Mouse (Mus musculus): ENCODE results near the gene Hdac1. TPM values are rescaled to one million over a fixed set of nuclear protein-coding genes. Genes with fewer than 3 reads are reported as not detected.

The Hdac1 gene
- polyA plus RNA-seq, 1 experiment from 2014 or later: 179 TPM

DNA sequence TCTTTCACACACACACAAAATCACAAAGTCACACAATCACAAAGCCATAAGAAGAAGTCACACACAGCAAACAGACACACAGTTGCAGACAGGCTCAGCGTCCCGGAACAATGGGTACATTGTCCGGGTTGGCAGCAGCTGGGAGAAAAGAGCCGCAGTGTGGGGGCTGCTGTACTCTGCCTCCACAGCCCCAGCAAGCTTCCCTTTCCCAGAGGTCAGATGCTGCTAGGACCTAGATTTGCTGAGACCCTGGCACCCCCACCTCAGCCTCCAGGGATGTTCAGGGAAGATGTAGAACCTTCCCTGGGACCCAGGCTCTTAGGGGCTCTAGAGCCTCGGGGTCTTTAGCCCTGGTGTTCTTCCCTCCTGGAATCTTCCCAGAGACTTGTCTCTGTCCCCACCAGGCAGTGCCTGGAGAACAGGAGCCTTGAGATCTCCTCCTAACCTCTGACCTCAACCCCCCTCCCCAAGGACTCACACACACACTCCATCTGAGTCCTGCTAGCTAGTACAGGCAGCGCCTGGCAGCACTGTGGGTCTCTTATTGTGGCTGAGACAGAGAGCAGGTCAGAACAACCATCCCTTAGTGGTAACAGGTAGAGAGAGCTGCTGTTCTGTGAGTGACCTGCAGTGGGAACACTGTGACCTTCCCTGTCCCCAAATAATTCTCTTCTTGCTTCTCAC is 31.0 kb downstream of the Hdac1 start:
- 14% methylated on average over 6 of the region's 6 CpGs for WGBS
- no peaks in the 10 kb centered on the region for H3K9me3 ChIP-seq (ENCODE audit: control insufficient read depth, low read length)
- H3K4me2 ChIP-seq (ENCODE audit: low read depth, low read length): no peak overlapping the region
- ATAC-seq (ENCODE audit: low read depth) (no peak), DNase-seq (ENCODE audit: low spot score) (peak; percentile 35)
- peaks cover 17% of the 10 kb centered on the region for H3K36me3 ChIP-seq (ENCODE audit: control insufficient read depth, insufficient read depth, low read length)
- no peaks in the 10 kb centered on the region for H3K27me3 ChIP-seq (replicated peaks; ENCODE audit: control insufficient read depth, insufficient read depth, low read length)
- no peak overlapping the region for H3K9ac ChIP-seq (ENCODE audit: low read depth, low read length)
- no peak overlapping the region for H3K4me3 ChIP-seq (ENCODE audit: low read depth, low read length)
- H3K27ac ChIP-seq (replicated peaks; ENCODE audit: low read depth, low read length): no peak overlapping the region
- H3K4me1 ChIP-seq (ENCODE audit: control insufficient read depth, insufficient read depth, low read length): peaks cover 13% of the 10 kb centered on the region

GRCm38 (mm10) chr4:129510723-129511412 is 31.6 kb downstream of the Hdac1 start:
- peak; percentile 56 for DNase-seq (ENCODE audit: low spot score)
- WGBS: 44% methylated on average over 6 of the region's 6 CpGs
- peak overlapping the region; percentile 52; the same call in 1 of the 2 replicates for H3K27ac ChIP-seq (replicated peaks; ENCODE audit: low read depth, low read length)

GRCm38 (mm10) chr4:129509650-129510049 is 32.9 kb downstream of the Hdac1 start:
- H3K9ac ChIP-seq (ENCODE audit: low read depth, low read length): no peak overlapping the region
- peaks cover 13% of the 10 kb centered on the region for H3K4me1 ChIP-seq (ENCODE audit: control insufficient read depth, insufficient read depth, low read length)
- no peak overlapping the region for H3K4me2 ChIP-seq (ENCODE audit: low read depth, low read length)
- H3K36me3 ChIP-seq (ENCODE audit: control insufficient read depth, insufficient read depth, low read length): no peaks in the 10 kb centered on the region
- WGBS: 66% methylated on average over 3 of the region's 3 CpGs
- no peak overlapping the region for H3K4me3 ChIP-seq (ENCODE audit: low read depth, low read length)
- DNase-seq (ENCODE audit: low spot score) (no peak), ATAC-seq (ENCODE audit: low read depth) (no peak)
- H3K27ac ChIP-seq (replicated peaks; ENCODE audit: low read depth, low read length): no peak overlapping the region
- no peaks in the 10 kb centered on the region for H3K27me3 ChIP-seq (replicated peaks; ENCODE audit: control insufficient read depth, insufficient read depth, low read length)
- no peaks in the 10 kb centered on the region for H3K9me3 ChIP-seq (ENCODE audit: control insufficient read depth, low read length)

More at GRCm38 (mm10) chr4:129510723-129511412, 31.6 kb downstream of the Hdac1 start:
- H3K4me1 ChIP-seq (ENCODE audit: control insufficient read depth, insufficient read depth, low read length): peaks cover 13% of the 10 kb centered on the region
- H3K4me2 ChIP-seq (ENCODE audit: low read depth, low read length): no peak overlapping the region
- ATAC-seq (ENCODE audit: low read depth): no peak
- no peak overlapping the region for H3K9ac ChIP-seq (ENCODE audit: low read depth, low read length)
- no peak overlapping the region for H3K4me3 ChIP-seq (ENCODE audit: low read depth, low read length)
- no peaks in the 10 kb centered on the region for H3K9me3 ChIP-seq (ENCODE audit: control insufficient read depth, low read length)
- H3K36me3 ChIP-seq (ENCODE audit: control insufficient read depth, insufficient read depth, low read length): peaks cover 12% of the 10 kb centered on the region
- no peaks in the 10 kb centered on the region for H3K27me3 ChIP-seq (replicated peaks; ENCODE audit: control insufficient read depth, insufficient read depth, low read length)

DNA sequence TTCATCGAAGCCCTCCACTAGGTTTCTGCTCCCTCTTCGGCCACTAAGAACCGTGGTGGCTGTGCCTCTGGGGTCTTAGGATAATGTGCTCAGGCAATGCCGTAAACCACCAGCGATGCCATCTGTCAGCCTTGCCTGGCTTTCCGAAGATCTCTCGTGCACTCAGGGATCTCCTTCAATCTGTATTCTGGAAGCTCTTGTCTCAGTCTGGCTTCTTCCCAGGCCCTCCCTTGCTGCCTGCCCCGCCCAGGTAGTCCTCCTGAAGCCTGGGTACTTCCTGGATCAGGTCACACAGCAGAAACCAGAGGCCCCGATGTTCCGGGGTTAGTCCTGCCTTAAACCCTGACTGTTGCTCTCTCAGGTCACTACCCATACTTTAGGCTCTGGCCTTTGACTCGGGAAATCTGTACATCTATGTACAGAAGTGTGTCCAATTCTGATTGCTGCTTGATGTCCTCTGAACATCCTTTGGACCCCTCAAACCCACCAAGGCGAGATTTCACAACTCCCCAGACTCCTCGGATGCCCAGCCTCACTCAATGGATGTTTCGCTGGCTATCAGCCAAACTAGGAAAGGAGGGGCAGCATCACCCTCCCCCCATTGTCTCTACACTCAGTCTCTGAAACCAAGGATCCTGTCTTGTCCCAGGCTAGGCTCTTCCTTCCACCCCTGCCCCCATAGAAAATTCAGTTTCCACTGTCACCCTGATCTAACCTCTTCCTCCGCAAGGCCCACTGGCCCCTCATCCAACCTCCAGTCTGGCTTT is 33.5 kb downstream of the Hdac1 start:
- H3K4me2 ChIP-seq (ENCODE audit: low read depth, low read length): no peak overlapping the region
- H3K27me3 ChIP-seq (replicated peaks; ENCODE audit: control insufficient read depth, insufficient read depth, low read length): no peaks in the 10 kb centered on the region
- H3K4me1 ChIP-seq (ENCODE audit: control insufficient read depth, insufficient read depth, low read length): peaks cover 13% of the 10 kb centered on the region
- no peaks in the 10 kb centered on the region for H3K36me3 ChIP-seq (ENCODE audit: control insufficient read depth, insufficient read depth, low read length)
- DNase-seq (ENCODE audit: low spot score): no peak
- ATAC-seq (ENCODE audit: low read depth): no peak
- H3K9ac ChIP-seq (ENCODE audit: low read depth, low read length): no peak overlapping the region
- H3K4me3 ChIP-seq (ENCODE audit: low read depth, low read length): no peak overlapping the region
- 55% methylated on average over 14 of the region's 15 CpGs for WGBS
- no peaks in the 10 kb centered on the region for H3K9me3 ChIP-seq (ENCODE audit: control insufficient read depth, low read length)
- no peak overlapping the region for H3K27ac ChIP-seq (replicated peaks; ENCODE audit: low read depth, low read length)

GRCm38 (mm10) chr4:129508237-129508515 is 34.3 kb downstream of the Hdac1 start:
- H3K4me3 ChIP-seq (ENCODE audit: low read depth, low read length): no peak overlapping the region
- H3K27ac ChIP-seq (replicated peaks; ENCODE audit: low read depth, low read length): no peak overlapping the region
- no peaks in the 10 kb centered on the region for H3K36me3 ChIP-seq (ENCODE audit: control insufficient read depth, insufficient read depth, low read length)
- ATAC-seq (ENCODE audit: low read depth) (no peak), DNase-seq (ENCODE audit: low spot score) (no peak)
- WGBS: 64% methylated on average over 3 of the region's 3 CpGs
- H3K9me3 ChIP-seq (ENCODE audit: control insufficient read depth, low read length): no peaks in the 10 kb centered on the region
- peaks cover 13% of the 10 kb centered on the region for H3K4me1 ChIP-seq (ENCODE audit: control insufficient read depth, insufficient read depth, low read length)
- H3K4me2 ChIP-seq (ENCODE audit: low read depth, low read length): no peak overlapping the region
- no peak overlapping the region for H3K9ac ChIP-seq (ENCODE audit: low read depth, low read length)
- no peaks in the 10 kb centered on the region for H3K27me3 ChIP-seq (replicated peaks; ENCODE audit: control insufficient read depth, insufficient read depth, low read length)

- H3K4me2 ChIP-seq (ENCODE audit: low read depth, low read length): no peak overlapping the region
- no peak overlapping the region for H3K9ac ChIP-seq (ENCODE audit: low read depth, low read length)
- H3K4me3 ChIP-seq (ENCODE audit: low read depth, low read length): no peak overlapping the region
- H3K27ac ChIP-seq (replicated peaks; ENCODE audit: low read depth, low read length): no peak overlapping the region
- WGBS: 54% methylated on average over 9 of the region's 10 CpGs
- H3K36me3 ChIP-seq (ENCODE audit: control insufficient read depth, insufficient read depth, low read length): no peaks in the 10 kb centered on the region
- no peaks in the 10 kb centered on the region for H3K27me3 ChIP-seq (replicated peaks; ENCODE audit: control insufficient read depth, insufficient read depth, low read length)
- H3K9me3 ChIP-seq (ENCODE audit: control insufficient read depth, low read length): no peaks in the 10 kb centered on the region
- H3K4me1 ChIP-seq (ENCODE audit: control insufficient read depth, insufficient read depth, low read length): peaks cover 14% of the 10 kb centered on the region; the same call in 1 of the 2 replicates
- ATAC-seq (ENCODE audit: low read depth) (no peak), DNase-seq (ENCODE audit: low spot score) (no peak)
Observed at GRCm38 (mm10) chr4:129507434-129508236, 34.9 kb downstream of the Hdac1 start.

DNA sequence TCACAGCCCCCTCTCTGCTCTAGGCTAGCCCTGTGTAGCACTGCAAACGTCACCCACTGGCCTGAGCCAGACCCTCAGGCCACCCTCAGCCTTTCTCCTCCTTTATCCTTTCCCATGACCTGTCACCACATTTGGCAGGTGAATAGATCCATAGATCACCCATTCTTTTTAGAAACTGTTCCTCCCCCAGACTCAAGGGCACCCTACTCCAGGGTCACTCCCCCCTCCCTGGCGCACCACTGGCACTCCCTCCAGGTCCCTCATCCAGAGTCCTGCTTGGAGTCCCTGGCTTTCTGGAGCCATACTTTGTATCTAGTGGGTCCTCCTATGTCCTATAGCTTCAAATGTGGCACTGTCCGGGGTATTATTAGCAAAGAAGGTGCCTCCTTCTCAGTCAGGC is 37.0 kb downstream of the Hdac1 start:
- no peak overlapping the region for H3K4me2 ChIP-seq (ENCODE audit: low read depth, low read length)
- no peak for DNase-seq (ENCODE audit: low spot score)

GRCm38 (mm10) chr4:129502901-129503444 is 39.5 kb downstream of the Hdac1 start:
- 52% methylated on average over 11 of the region's 11 CpGs for whole genome bisulfite sequencing
- H3K4me2 ChIP-seq (ENCODE audit: low read depth, low read length): no peak overlapping the region
- H3K4me1 ChIP-seq (ENCODE audit: control insufficient read depth, insufficient read depth, low read length): 0 out of 2 replicates have a peak, but pooled peaks cover 8% of the 10 kb centered on the region
- no peaks in the 10 kb centered on the region for H3K36me3 ChIP-seq (ENCODE audit: control insufficient read depth, insufficient read depth, low read length)
- ATAC-seq (ENCODE audit: low read depth): no peak
- H3K27me3 ChIP-seq (replicated peaks; ENCODE audit: control insufficient read depth, insufficient read depth, low read length): no peaks in the 10 kb centered on the region
- H3K9me3 ChIP-seq (ENCODE audit: control insufficient read depth, low read length): no peaks in the 10 kb centered on the region
- no peak for DNase-seq (ENCODE audit: low spot score)
- H3K4me3 ChIP-seq (ENCODE audit: low read depth, low read length): no peak overlapping the region
- no peak overlapping the region for H3K9ac ChIP-seq (ENCODE audit: low read depth, low read length)
- H3K27ac ChIP-seq (replicated peaks; ENCODE audit: low read depth, low read length): no peak overlapping the region; the same call in 1 of the 2 replicates

More for the DNA sequence above, 37.0 kb downstream of the Hdac1 start:
- Histone ChIP-seq H3K36me3 (ENCODE audit: control insufficient read depth, insufficient read depth, low read length) (no peaks in the 10 kb centered on the region), H3K27ac (replicated peaks; ENCODE audit: low read depth, low read length) (no peak overlapping the region), H3K9me3 (ENCODE audit: control insufficient read depth, low read length) (no peaks in the 10 kb centered on the region), H3K4me3 (ENCODE audit: low read depth, low read length) (no peak overlapping the region), H3K4me1 (ENCODE audit: control insufficient read depth, insufficient read depth, low read length) (0 out of 2 replicates have a peak, but pooled peaks cover 8% of the 10 kb centered on the region), H3K27me3 (replicated peaks; ENCODE audit: control insufficient read depth, insufficient read depth, low read length) (no peaks in the 10 kb centered on the region), H3K9ac (ENCODE audit: low read depth, low read length) (no peak overlapping the region)
- WGBS: 82% methylated on average over 3 of the region's 3 CpGs
- ATAC-seq (ENCODE audit: low read depth): no peak

Measured in embryonic facial prominence, embryonic 14.5 days (tissue).